Mouse (Mus musculus): ENCODE data around the gene Ctnnbl1.

DNA sequence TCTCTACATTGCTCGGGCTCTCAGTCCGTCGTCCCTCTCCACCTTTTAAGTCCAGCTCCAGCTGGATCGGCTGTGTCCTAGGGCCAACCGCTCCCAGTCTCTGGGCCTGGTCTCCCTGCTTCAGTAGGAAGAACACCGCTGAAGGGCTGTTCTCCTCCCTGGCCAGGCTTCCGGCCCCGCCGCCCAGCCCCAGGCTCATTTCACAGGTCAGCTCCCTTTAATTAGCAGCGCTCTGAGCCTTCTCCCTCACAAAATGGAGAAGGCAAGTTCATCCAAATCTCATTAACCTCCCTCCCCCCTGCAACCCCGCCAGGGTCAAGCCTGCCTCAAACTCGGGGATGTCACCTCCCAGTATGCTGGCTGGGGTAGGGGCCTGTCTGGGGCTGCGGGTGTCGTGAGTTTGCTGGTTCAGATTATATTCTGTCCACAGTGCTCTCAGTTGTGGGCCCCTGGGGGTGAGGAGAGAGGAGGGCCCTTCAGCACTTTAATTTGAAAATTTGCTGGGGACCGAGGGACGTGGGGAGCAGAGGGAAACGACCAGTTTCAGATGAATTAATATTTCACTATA is 44.8 kb upstream of the Ctnnbl1 start:
- TF ChIP-seq CTCF (IDR thresholded peaks at IDR 0.05; ENCODE audit: extremely low read depth, insufficient read depth, insufficient read length, insufficient replicate concordance) (no peak), POLR2A (IDR thresholded peaks at IDR 0.05; ENCODE audit: low read depth, low read length) (no peak)
